Mouse (Mus musculus): Measurements from ENCODE around the gene Pcolce.
"Not testable (repeated sequence)": the region's sequence is repeated elsewhere in the genome, so short reads cannot be mapped to it uniquely, and the experiment has no call there.

Gene Pcolce

GRCm38 (mm10) chr5:137628498-137629305 is 15.1 kb upstream of the Pcolce start, which contains the start of the genes Fbxo24, Lrch4 and Gm20605:
Gene Fbxo24 (minus strand): TSS chr5:137629002.
Gene Lrch4 (plus strand): TSS chr5:137629121.
Gene Gm20605 (plus strand): TSS chr5:137629175.
- DNase-seq, result peak; percentile 100

- DNase-seq, result peak; percentile 32 to 36
These were observed 14.4 kb upstream of the Pcolce start for GRCm38 (mm10) chr5:137627991-137628390.

GRCm38 (mm10) chr5:137623937-137624530 is 10.4 kb upstream of the Pcolce start:
- no peak for DNase-seq

- DNase-seq, result no peak
These were observed 1.8 kb upstream of the Pcolce start for GRCm38 (mm10) chr5:137615347-137615746.

GRCm38 (mm10) chr5:137614921-137615320 is 1.3 kb upstream of the Pcolce start:
- not testable (repeated sequence) for DNase-seq

- no peak for DNase-seq
These were observed 508 bp downstream of the Pcolce start for GRCm38 (mm10) chr5:137613076-137613475.

GRCm38 (mm10) chr5:137611245-137611602 is 2.4 kb downstream of the Pcolce start:
- peak; percentile 35 to 44 for DNase-seq

- peak; percentile 72 to 80 for DNase-seq
These were observed 2.9 kb downstream of the Pcolce start for GRCm38 (mm10) chr5:137610548-137611244.

GRCm38 (mm10) chr5:137610056-137610455 is 3.5 kb downstream of the Pcolce start:
- DNase-seq, result no peak

- no peak for DNase-seq
These were observed 4.3 kb downstream of the Pcolce start for GRCm38 (mm10) chr5:137609292-137609691.

- DNase-seq, result no peak
These were observed 4.9 kb downstream of the Pcolce start for GRCm38 (mm10) chr5:137608654-137609190.

GRCm38 (mm10) chr5:137607860-137608653 is 5.5 kb downstream of the Pcolce start:
- no peak for DNase-seq

- no peak for DNase-seq
These were observed 12.2 kb downstream of the Pcolce start for GRCm38 (mm10) chr5:137601365-137601729.

GRCm38 (mm10) chr5:137600619-137601364 is 12.8 kb downstream of the Pcolce start, which contains the start of gene Mospd3:
Gene Mospd3 (minus strand): TSS chr5:137601058.
- peak; percentile 97 to 98 for DNase-seq

- no peak for DNase-seq
These were observed 13.3 kb downstream of the Pcolce start for GRCm38 (mm10) chr5:137600281-137600618.

- no peak for DNase-seq
These were observed 14.0 kb downstream of the Pcolce start for GRCm38 (mm10) chr5:137599600-137599999.

- no peak for DNase-seq
These were observed 15.3 kb downstream of the Pcolce start for GRCm38 (mm10) chr5:137598100-137598826.

- no peak for DNase-seq
These were observed 16.0 kb downstream of the Pcolce start for GRCm38 (mm10) chr5:137597625-137598024.

GRCm38 (mm10) chr5:137596601-137597261 is 16.9 kb downstream of the Pcolce start:
- no peak for DNase-seq

- no peak for DNase-seq
These were observed 17.7 kb downstream of the Pcolce start for GRCm38 (mm10) chr5:137595921-137596320.

All from kidney, adult 8-10 months (tissue).